Mouse (Mus musculus) embryonic fibroblast, embryonic 13.5 days (primary cell): ENCODE data around the gene 2310011J03Rik.

ENCODE experiments used
- CTCF ChIP-seq: IDR thresholded peaks from 2 replicates; pipeline ENCODE4 v1.5.1; 2011; ENCODE audit warnings: mild to moderate bottlenecking, control low read depth, low read length, moderate library complexity, borderline replicate concordance; ENCODE audit not compliant: insufficient read depth
- POLR2A ChIP-seq: IDR thresholded peaks from 2 replicates; pipeline ENCODE4 v1.6.1; 2011; ENCODE audit warnings: low read depth, mild to moderate bottlenecking, control low read depth, low read length, moderate library complexity

DNA sequence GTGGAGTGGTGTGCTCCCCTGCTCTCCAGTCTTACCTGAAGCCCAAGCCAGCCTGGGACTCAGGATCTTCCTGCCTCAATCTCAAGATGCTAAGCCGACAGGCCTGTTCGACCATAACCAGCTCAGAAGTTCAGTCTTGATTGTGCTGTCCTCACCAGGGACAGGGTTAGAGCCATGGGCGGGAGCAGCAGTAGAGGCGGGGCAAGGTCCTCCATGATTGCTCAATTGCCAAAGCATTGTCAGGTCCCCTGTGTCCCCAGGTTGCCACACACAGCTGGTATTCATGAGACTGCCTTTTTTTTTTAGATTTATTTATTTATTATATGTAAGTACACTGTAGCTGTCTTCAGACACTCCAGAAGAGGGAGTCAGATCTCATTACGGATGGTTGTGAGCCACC is 44.1 kb downstream of the 2310011J03Rik start:
- TF ChIP-seq CTCF = no peak
- TF ChIP-seq POLR2A = no peak
